Mouse (Mus musculus): ENCODE data around the gene Zfpm1.
A peak's percentile ranks its signal among the peaks of the same experiment; 100 is the strongest.

GRCm38 (mm10) chr8:122284203-122284658 is 2.3 kb downstream of the Zfpm1 start:
- TF ChIP-seq CTCF (IDR thresholded peaks at IDR 0.05; ENCODE audit: low read depth) (peak; percentile 51), EP300 (optimal IDR thresholded peaks at IDR 0.05) (no peak)
